Comparison of ENCODE assay signal across 10 mouse cellular contexts in genomic region chr1:78686872-78687271, GRCm38 (mm10). TPM values are rescaled to one million over a fixed set of nuclear protein-coding genes. Genes with fewer than 3 reads are reported as not detected.
A peak's percentile ranks its signal among the peaks of the same experiment; 100 is the strongest.
DNase-seq lines count a peak whose midpoint lies in the region; ATAC-seq and TF ChIP-seq lines count a peak whose summit lies in the region.
"Had no signal": no experiment of that assay in that cellular context is flagged by ENCODE, and none has a peak within 500 bp of the region (broad histone marks: within the 10 kb centered on the region; RNA-seq: fewer than 3 reads in every experiment).

No protein-coding gene starts in this region.

- H3K9ac ChIP-seq in hindbrain, embryonic 11.5 days (ENCODE audit: low read depth, low read length): no peak overlapping the region
- no peak overlapping the region for H3K9ac ChIP-seq in midbrain, postnatal 0 days (replicated peaks; ENCODE audit: low read length, poor library complexity, severe bottlenecking)
- H3K9ac ChIP-seq: embryonic facial prominence, embryonic 12.5 days; limb, embryonic 12.5 days had no signal

- H3K4me2 ChIP-seq in hindbrain, embryonic 11.5 days (replicated peaks; ENCODE audit: low read depth, low read length): no peak overlapping the region
- no peak overlapping the region for H3K4me2 ChIP-seq in midbrain, postnatal 0 days (ENCODE audit: low read depth, low read length, poor library complexity, severe bottlenecking)
- H3K4me2 ChIP-seq: embryonic facial prominence, embryonic 12.5 days; limb, embryonic 12.5 days had no signal

- no peaks in the 10 kb centered on the region for H3K27me3 ChIP-seq in hindbrain, embryonic 11.5 days (ENCODE audit: control insufficient read depth, insufficient read depth, low read length)
- H3K27me3 ChIP-seq in hindbrain, embryonic 10.5 days (ENCODE audit: insufficient read depth, poor library complexity, severe bottlenecking): no peaks in the 10 kb centered on the region
- H3K27me3 ChIP-seq in midbrain, postnatal 0 days (ENCODE audit: insufficient read depth, low read length): no peaks in the 10 kb centered on the region
- H3K27me3 ChIP-seq: embryonic facial prominence, embryonic 12.5 days; limb, embryonic 12.5 days had no signal

- H3K4me1 ChIP-seq in hindbrain, embryonic 11.5 days (replicated peaks; ENCODE audit: control insufficient read depth, insufficient read depth, low read length): no peaks in the 10 kb centered on the region
- no peaks in the 10 kb centered on the region for H3K4me1 ChIP-seq in hindbrain, embryonic 10.5 days (replicated peaks)
- no peaks in the 10 kb centered on the region for H3K4me1 ChIP-seq in midbrain, postnatal 0 days (ENCODE audit: insufficient read depth, low read length)
- H3K4me1 ChIP-seq: embryonic facial prominence, embryonic 12.5 days; limb, embryonic 12.5 days had no signal

- no peak overlapping the region for H3K27ac ChIP-seq in hindbrain, embryonic 11.5 days (ENCODE audit: low read depth, low read length)
- H3K27ac ChIP-seq in hindbrain, embryonic 10.5 days: no peak overlapping the region
- no peak overlapping the region for H3K27ac ChIP-seq in midbrain, postnatal 0 days (ENCODE audit: low read depth, low read length)
- H3K27ac ChIP-seq: embryonic facial prominence, embryonic 12.5 days; limb, embryonic 12.5 days had no signal

- H3K9me3 ChIP-seq in hindbrain, embryonic 11.5 days (ENCODE audit: control insufficient read depth, low read length): no peaks in the 10 kb centered on the region
- no peaks in the 10 kb centered on the region for H3K9me3 ChIP-seq in hindbrain, embryonic 10.5 days
- no peaks in the 10 kb centered on the region for H3K9me3 ChIP-seq in midbrain, postnatal 0 days (ENCODE audit: low read length)
- H3K9me3 ChIP-seq: embryonic facial prominence, embryonic 12.5 days; limb, embryonic 12.5 days had no signal

- peak; percentile 17 for DNase-seq in hindbrain, embryonic 11.5 days (ENCODE audit: low spot score)
- no peak for DNase-seq in hindbrain, embryonic 10.5 days (ENCODE audit: low spot score)
- peak; percentile 26 for DNase-seq in urinary bladder, postnatal 14 days (ENCODE audit: low spot score)
- no peak for DNase-seq in urinary bladder, adult 2 months (ENCODE audit: low spot score)
- DNase-seq in embryo, embryonic 11 days: peak; percentile 16
- DNase-seq in midbrain, postnatal 0 days (ENCODE audit: low spot score): no peak
- no peak for DNase-seq in gastrocnemius, postnatal 10 days
- no peak for DNase-seq in neural tube, embryonic 10.5 days (ENCODE audit: extremely low spot score, low spot score)

- ATAC-seq in hindbrain, embryonic 11.5 days (ENCODE audit: low FRiP score): 0 out of 2 replicates have a peak, but pooled peaks have one; percentile 25
- no peak for ATAC-seq in midbrain, postnatal 0 days (ENCODE audit: low FRiP score)

- no peak overlapping the region for H3K4me3 ChIP-seq in hindbrain, embryonic 11.5 days (ENCODE audit: low read depth, low read length)
- no peak overlapping the region for H3K4me3 ChIP-seq in hindbrain, embryonic 10.5 days
- no peak overlapping the region for H3K4me3 ChIP-seq in midbrain, postnatal 0 days (ENCODE audit: low read depth, low read length)
- H3K4me3 ChIP-seq: embryonic facial prominence, embryonic 12.5 days; limb, embryonic 12.5 days had no signal

- TF ChIP-seq CTCF in midbrain, postnatal 0 days (IDR thresholded peaks at IDR 0.05): peak; percentile 70

- no peaks in the 10 kb centered on the region for H3K36me3 ChIP-seq in hindbrain, embryonic 11.5 days (ENCODE audit: control insufficient read depth, insufficient read depth, low read length)
- H3K36me3 ChIP-seq in hindbrain, embryonic 10.5 days: peaks cover 59% of the 10 kb centered on the region
- H3K36me3 ChIP-seq in midbrain, postnatal 0 days (ENCODE audit: insufficient read depth, low read length): peaks cover 2% of the 10 kb centered on the region

RNA-seq across cellular contexts. Expression of gene Utp14b, which starts 29.0 kb away (rescaled TPM):
- polyA plus RNA-seq in hindbrain, embryonic 11.5 days (2014; fragmentation: Nextera tagmentation; extraction: Ambion mirVana): 6.0 and 11.8 TPM in 2 replicates
- 2.8 and 4.3 TPM in 2 replicates for polyA plus RNA-seq in hindbrain, embryonic 10.5 days (2016; fragmentation: Nextera tagmentation; extraction: Ambion mirVana)
- polyA plus RNA-seq in urinary bladder, adult 2 months (2012; rRNA removed): 2.1 and 2.6 TPM in 2 replicates
- total RNA-seq in midbrain, postnatal 0 days (2014; rRNA removed): 6.7 and 8.8 TPM in 2 replicates
- 1.8 and 2.4 TPM in 2 replicates for polyA plus RNA-seq in midbrain, postnatal 0 days (2015; fragmentation: Nextera tagmentation; extraction: Ambion mirVana)
- total RNA-seq in gastrocnemius, postnatal 10 days (2021): 1 to 10 TPM; 2.6 to 3.9 TPM

RNA-seq across cellular contexts. Expression of gene Acsl3, which starts 29.2 kb away (rescaled TPM):
- 88.6 and 99.9 TPM in 2 replicates for polyA plus RNA-seq in hindbrain, embryonic 11.5 days (2014; fragmentation: Nextera tagmentation; extraction: Ambion mirVana)
- 62.1 and 74.8 TPM in 2 replicates for polyA plus RNA-seq in hindbrain, embryonic 10.5 days (2016; fragmentation: Nextera tagmentation; extraction: Ambion mirVana)
- polyA plus RNA-seq in urinary bladder, adult 2 months (2012; rRNA removed): 20.5 and 21.5 TPM in 2 replicates
- 104 and 108 TPM in 2 replicates for total RNA-seq in midbrain, postnatal 0 days (2014; rRNA removed)
- 87.5 and 89.2 TPM in 2 replicates for polyA plus RNA-seq in midbrain, postnatal 0 days (2015; fragmentation: Nextera tagmentation; extraction: Ambion mirVana)
- total RNA-seq in gastrocnemius, postnatal 10 days (2021): 10 to 100 TPM; 11.3 to 14.1 TPM

Comparison
In these comparisons a context has a peak if more than half of its experiments do, and no peak if none do; other contexts are left out.
1. DNase-seq: peak in hindbrain, embryonic 11.5 days (single experiment), urinary bladder, postnatal 14 days (single experiment) and embryo, embryonic 11 days (single experiment); none in hindbrain, embryonic 10.5 days (single experiment), urinary bladder, adult 2 months (single experiment), midbrain, postnatal 0 days (single experiment), gastrocnemius, postnatal 10 days (single experiment) and neural tube, embryonic 10.5 days (single experiment).